Mouse (Mus musculus) neutrophil, adult 83 days (primary cell): ENCODE measurements around the gene Vmn2r2. TPM values are rescaled to one million over a fixed set of nuclear protein-coding genes. Genes with fewer than 3 reads are reported as not detected.

Experiments used
- total RNA-seq, 2 experiments: library from RNA; stranded (reverse); gene quantifications; one replicate each; pipeline ENCODE4 v1.2.4; 2023

Gene Vmn2r2
- total RNA-seq = not detected

DNA sequence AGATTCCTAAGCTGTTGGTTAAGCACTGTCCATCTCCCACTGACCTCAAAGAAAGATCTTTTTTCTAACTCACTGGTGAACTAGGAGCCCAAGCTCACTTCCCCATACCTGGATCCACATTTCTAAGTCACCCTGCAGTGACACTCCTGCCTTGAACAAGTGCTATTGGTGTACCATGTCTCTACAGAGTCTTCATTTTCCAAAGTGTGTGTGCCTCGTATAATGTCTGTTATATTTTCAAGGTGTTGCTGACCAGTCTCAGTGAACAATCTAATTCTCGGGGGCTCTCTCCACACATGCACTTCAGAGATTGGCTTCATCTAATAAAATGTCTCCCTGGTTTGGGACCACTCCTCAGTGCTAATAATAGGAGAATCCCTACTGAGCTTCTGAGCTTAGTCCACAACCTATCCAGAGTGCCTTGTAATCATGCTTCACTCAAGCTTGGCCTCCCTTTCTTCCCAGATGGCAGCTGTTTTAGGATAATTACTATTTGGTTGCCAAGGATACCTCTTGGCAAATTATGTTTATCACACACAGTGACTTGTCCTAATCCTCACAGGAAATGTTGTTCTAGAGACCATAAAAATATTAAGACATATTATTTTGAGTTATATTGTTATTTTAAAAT is at the start of gene Vmn2r2:
Gene Vmn2r2, minus strand, starts transcription at position 51 of the 631 bp plus-strand sequence.

GRCm38 (mm10) chr3:64081247-64081646 is 60.5 kb downstream of the Vmn2r2 start, which contains the start of gene Vmn2r1:
TSS of gene Vmn2r1 (plus strand) at chr3:64081547.

Other genes with a start within 250 kb of the Vmn2r2 start
- gene Plch1, start 242.5 kb downstream of the Vmn2r2 start, total RNA-seq = under 1 TPM in 1 of 2 experiments, not detected in 1; 0.11 TPM
- under 1 TPM; 0.75 to 0.82 TPM for gene E130311K13Rik, start 212.5 kb downstream of the Vmn2r2 start, total RNA-seq
- gene Slc33a1, start 177.2 kb downstream of the Vmn2r2 start, total RNA-seq = 10 to 100 TPM in 1 of 2 experiments, 1 to 10 TPM in 1; 9.3 to 11.0 TPM
- 10 to 100 TPM; 10.4 to 11.2 TPM for gene Gmps, start 165.8 kb downstream of the Vmn2r2 start, total RNA-seq
- gene Vmn2r1, start 60.4 kb downstream of the Vmn2r2 start, total RNA-seq = not detected
- gene Vmn2r3, start 147.8 kb upstream of the Vmn2r2 start, total RNA-seq = not detected